Mouse (Mus musculus): ENCODE measurements at regions not wholly inside any gene's neighbourhood (a gene's known extent, or its start where the extent isn't known, plus 50 kb on each side); places are given as distances from the start of the nearest gene placed in this dataset.

- H3K27ac ChIP-seq (ENCODE audit: insufficient read depth, low read depth, low read length) = no peak overlapping the region
- TF ChIP-seq CTCF (IDR thresholded peaks at IDR 0.05; ENCODE audit: low read depth, low read length) (no peak), POLR2A (IDR thresholded peaks at IDR 0.05; ENCODE audit: borderline replicate concordance, low read depth, low read length) (no peak)
- no peak overlapping the region for H3K4me3 ChIP-seq (ENCODE audit: insufficient read depth, low read length)
- no peaks in the 10 kb centered on the region for H3K4me1 ChIP-seq (ENCODE audit: control insufficient read depth, insufficient read depth, low read length)
Observed at GRCm38 (mm10) chr1:164552658-164553057, 94.5 kb upstream of the Atp1b1 start.

GRCm38 (mm10) chr1:164551019-164551418, 92.9 kb upstream of the Atp1b1 start:
- H3K27ac ChIP-seq (ENCODE audit: insufficient read depth, low read depth, low read length) = no peak overlapping the region
- H3K4me3 ChIP-seq (ENCODE audit: insufficient read depth, low read length) = no peak overlapping the region
- TF ChIP-seq POLR2A (IDR thresholded peaks at IDR 0.05; ENCODE audit: borderline replicate concordance, low read depth, low read length) (no peak), CTCF (IDR thresholded peaks at IDR 0.05; ENCODE audit: low read depth, low read length) (no peak)
- H3K4me1 ChIP-seq (ENCODE audit: control insufficient read depth, insufficient read depth, low read length) = no peaks in the 10 kb centered on the region

GRCm38 (mm10) chr1:164550596-164550995, 92.4 kb upstream of the Atp1b1 start:
- TF ChIP-seq CTCF (IDR thresholded peaks at IDR 0.05; ENCODE audit: low read depth, low read length) = no peak
- TF ChIP-seq POLR2A (IDR thresholded peaks at IDR 0.05; ENCODE audit: borderline replicate concordance, low read depth, low read length) = no peak

GRCm38 (mm10) chr1:164548071-164548470, 89.9 kb upstream of the Atp1b1 start:
- TF ChIP-seq CTCF (IDR thresholded peaks at IDR 0.05; ENCODE audit: low read depth, low read length) = no peak
- TF ChIP-seq POLR2A (IDR thresholded peaks at IDR 0.05; ENCODE audit: borderline replicate concordance, low read depth, low read length) = no peak
- no peak overlapping the region for H3K4me3 ChIP-seq (ENCODE audit: insufficient read depth, low read length)
- H3K4me1 ChIP-seq (ENCODE audit: control insufficient read depth, insufficient read depth, low read length) = no peaks in the 10 kb centered on the region
- H3K27ac ChIP-seq (ENCODE audit: insufficient read depth, low read depth, low read length) = no peak overlapping the region

More at GRCm38 (mm10) chr1:164550596-164550995, 92.4 kb upstream of the Atp1b1 start:
- no peak overlapping the region for H3K27ac ChIP-seq (ENCODE audit: insufficient read depth, low read depth, low read length)
- no peaks in the 10 kb centered on the region for H3K4me1 ChIP-seq (ENCODE audit: control insufficient read depth, insufficient read depth, low read length)
- H3K4me3 ChIP-seq (ENCODE audit: insufficient read depth, low read length) = no peak overlapping the region

GRCm38 (mm10) chr1:164545843-164546242, 87.7 kb upstream of the Atp1b1 start:
- Histone ChIP-seq H3K4me3 (ENCODE audit: insufficient read depth, low read length) (no peak overlapping the region), H3K4me1 (ENCODE audit: control insufficient read depth, insufficient read depth, low read length) (no peaks in the 10 kb centered on the region)
- TF ChIP-seq POLR2A (IDR thresholded peaks at IDR 0.05; ENCODE audit: borderline replicate concordance, low read depth, low read length) (no peak), CTCF (IDR thresholded peaks at IDR 0.05; ENCODE audit: low read depth, low read length) (no peak)

GRCm38 (mm10) chr1:164543045-164543803, 85.1 kb upstream of the Atp1b1 start:
- TF ChIP-seq CTCF (IDR thresholded peaks at IDR 0.05; ENCODE audit: low read depth, low read length) (no peak), POLR2A (IDR thresholded peaks at IDR 0.05; ENCODE audit: borderline replicate concordance, low read depth, low read length) (no peak)
- Histone ChIP-seq H3K27ac (ENCODE audit: insufficient read depth, low read depth, low read length) (no peak overlapping the region), H3K4me1 (ENCODE audit: control insufficient read depth, insufficient read depth, low read length) (no peaks in the 10 kb centered on the region), H3K4me3 (ENCODE audit: insufficient read depth, low read length) (no peak overlapping the region)

More at GRCm38 (mm10) chr1:164545843-164546242, 87.7 kb upstream of the Atp1b1 start:
- no peak overlapping the region for H3K27ac ChIP-seq (ENCODE audit: insufficient read depth, low read depth, low read length)

GRCm38 (mm10) chr1:164541711-164542110, 83.6 kb upstream of the Atp1b1 start:
- Histone ChIP-seq H3K4me1 (ENCODE audit: control insufficient read depth, insufficient read depth, low read length) (no peaks in the 10 kb centered on the region), H3K4me3 (ENCODE audit: insufficient read depth, low read length) (no peak overlapping the region), H3K27ac (ENCODE audit: insufficient read depth, low read depth, low read length) (no peak overlapping the region)
- TF ChIP-seq CTCF (IDR thresholded peaks at IDR 0.05; ENCODE audit: low read depth, low read length) (no peak), POLR2A (IDR thresholded peaks at IDR 0.05; ENCODE audit: borderline replicate concordance, low read depth, low read length) (no peak)

- Histone ChIP-seq H3K4me1 (ENCODE audit: control insufficient read depth, insufficient read depth, low read length) (no peaks in the 10 kb centered on the region), H3K27ac (ENCODE audit: insufficient read depth, low read depth, low read length) (no peak overlapping the region), H3K4me3 (ENCODE audit: insufficient read depth, low read length) (no peak overlapping the region)
- TF ChIP-seq POLR2A (IDR thresholded peaks at IDR 0.05; ENCODE audit: borderline replicate concordance, low read depth, low read length) (no peak), CTCF (IDR thresholded peaks at IDR 0.05; ENCODE audit: low read depth, low read length) (no peak)
Observed at GRCm38 (mm10) chr1:164538304-164539043, 80.3 kb upstream of the Atp1b1 start.

- H3K27ac ChIP-seq (ENCODE audit: insufficient read depth, low read depth, low read length) = no peak overlapping the region
- no peak overlapping the region for H3K4me3 ChIP-seq (ENCODE audit: insufficient read depth, low read length)
- TF ChIP-seq POLR2A (IDR thresholded peaks at IDR 0.05; ENCODE audit: borderline replicate concordance, low read depth, low read length) (no peak), CTCF (IDR thresholded peaks at IDR 0.05; ENCODE audit: low read depth, low read length) (no peak)
- H3K4me1 ChIP-seq (ENCODE audit: control insufficient read depth, insufficient read depth, low read length) = no peaks in the 10 kb centered on the region
Observed at GRCm38 (mm10) chr1:164537324-164537948, 79.3 kb upstream of the Atp1b1 start.
